Mouse (Mus musculus) neural tube, embryonic 15.5 days (tissue): ENCODE data around the gene Ndufaf4. TPM values are rescaled to one million over a fixed set of nuclear protein-coding genes. Genes with fewer than 3 reads are reported as not detected.
"Not testable (repeated sequence)": the region's sequence is repeated elsewhere in the genome, so short reads cannot be mapped to it uniquely, and the experiment has no call there.

Source experiments
- ATAC-seq: fragments of 200-750 bp; cut with Nextera tagmentation; 2 replicates; pipeline ENCODE4 v1.8.0; 2017; ENCODE audit warnings: mild to moderate bottlenecking, moderate TSS enrichment, moderate library complexity; ENCODE audit not compliant: low FRiP score
- H3K27ac ChIP-seq: fragments of 300-500 bp; sonication (generic); replicated peaks from 2 replicates; pipeline ENCODE4 v1.5.1; 2015; ENCODE audit warnings: mild to moderate bottlenecking, inconsistent platforms
- H3K27me3 ChIP-seq: fragments of 300-500 bp; sonication (generic); replicated peaks from 2 replicates; pipeline ENCODE4 v1.6.1; 2015; ENCODE audit warnings: inconsistent platforms
- H3K36me3 ChIP-seq: fragments of 300-500 bp; sonication (generic); 2 replicates; pipeline ENCODE4 v1.6.1; 2015; ENCODE audit warnings: inconsistent platforms
- H3K4me1 ChIP-seq: fragments of 300-500 bp; sonication (generic); 2 replicates; pipeline ENCODE4 v1.6.1; 2015; ENCODE audit warnings: inconsistent platforms
- H3K4me2 ChIP-seq: fragments of 300-500 bp; sonication (generic); 2 replicates; pipeline ENCODE4 v1.6.1; 2015; ENCODE audit warnings: inconsistent platforms, mild to moderate bottlenecking, moderate library complexity
- H3K4me3 ChIP-seq: fragments of 300-500 bp; sonication (generic); replicated peaks from 2 replicates; pipeline ENCODE4 v1.5.1; 2015; ENCODE audit warnings: mild to moderate bottlenecking, inconsistent platforms
- H3K9ac ChIP-seq: fragments of 300-500 bp; sonication (generic); replicated peaks from 2 replicates; pipeline ENCODE4 v1.6.1; 2015; ENCODE audit warnings: mild to moderate bottlenecking, inconsistent platforms
- H3K9me3 ChIP-seq: fragments of 300-500 bp; sonication (generic); replicated peaks from 2 replicates; pipeline ENCODE4 v1.6.1; 2016; ENCODE audit warnings: inconsistent platforms
- WGBS: fragments of 180-500 bp; shearing (Covaris S2); methylation state at CpG from one replicate; pipeline ENCODE4 v1.1.7; 2015; ENCODE audit warnings: mixed read lengths; 5-methylcytosine and 5-hydroxymethylcytosine counted together
- polyA plus RNA-seq: library from polyadenylated mRNA; unstranded; fragments of >200 nt; fragmentation: Nextera tagmentation; extraction: Ambion mirVana; gene quantifications from 2 replicates; pipeline ENCODE4 v1.2.1, GENCODE M21; 2015

Gene Ndufaf4
- polyA plus RNA-seq, result 65.7 and 69.7 TPM in 2 replicates

DNA sequence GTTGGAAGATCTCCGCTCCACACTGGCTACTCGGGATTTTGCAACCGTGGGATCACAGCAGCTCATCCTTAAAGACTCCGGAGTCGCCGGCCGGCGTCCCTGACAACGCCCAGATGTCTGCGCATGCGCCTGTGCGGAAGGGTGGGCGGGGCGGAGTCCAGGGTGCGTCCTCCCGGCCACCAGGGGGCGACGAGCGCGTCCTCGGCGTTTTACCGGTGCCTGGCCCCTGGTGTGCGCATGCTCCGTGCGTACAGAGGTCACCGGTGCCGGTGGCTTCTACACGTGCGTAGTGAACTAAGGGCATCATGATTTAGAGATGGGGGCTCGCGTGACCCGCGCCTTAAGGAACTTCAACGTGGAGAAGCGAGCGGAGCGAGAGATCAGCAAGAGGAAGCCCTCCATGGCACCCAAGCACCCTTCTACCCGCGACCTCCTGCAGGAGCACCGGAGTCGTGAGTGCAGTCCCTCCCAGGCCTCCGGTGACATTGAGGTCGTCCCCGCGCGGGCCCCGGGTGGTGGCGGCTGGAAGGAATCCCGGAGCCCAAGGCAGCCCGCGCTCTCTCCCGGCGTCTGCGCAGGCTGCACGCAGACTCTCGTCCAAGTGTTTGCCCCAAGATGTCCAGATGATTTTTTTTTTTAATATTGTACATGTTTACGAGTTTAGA lies at the start of gene Ndufaf4:
TSS of gene Ndufaf4 (plus strand) at position 233 of the 665 bp plus-strand sequence.
- ATAC-seq, result peak; percentile 98

DNA sequence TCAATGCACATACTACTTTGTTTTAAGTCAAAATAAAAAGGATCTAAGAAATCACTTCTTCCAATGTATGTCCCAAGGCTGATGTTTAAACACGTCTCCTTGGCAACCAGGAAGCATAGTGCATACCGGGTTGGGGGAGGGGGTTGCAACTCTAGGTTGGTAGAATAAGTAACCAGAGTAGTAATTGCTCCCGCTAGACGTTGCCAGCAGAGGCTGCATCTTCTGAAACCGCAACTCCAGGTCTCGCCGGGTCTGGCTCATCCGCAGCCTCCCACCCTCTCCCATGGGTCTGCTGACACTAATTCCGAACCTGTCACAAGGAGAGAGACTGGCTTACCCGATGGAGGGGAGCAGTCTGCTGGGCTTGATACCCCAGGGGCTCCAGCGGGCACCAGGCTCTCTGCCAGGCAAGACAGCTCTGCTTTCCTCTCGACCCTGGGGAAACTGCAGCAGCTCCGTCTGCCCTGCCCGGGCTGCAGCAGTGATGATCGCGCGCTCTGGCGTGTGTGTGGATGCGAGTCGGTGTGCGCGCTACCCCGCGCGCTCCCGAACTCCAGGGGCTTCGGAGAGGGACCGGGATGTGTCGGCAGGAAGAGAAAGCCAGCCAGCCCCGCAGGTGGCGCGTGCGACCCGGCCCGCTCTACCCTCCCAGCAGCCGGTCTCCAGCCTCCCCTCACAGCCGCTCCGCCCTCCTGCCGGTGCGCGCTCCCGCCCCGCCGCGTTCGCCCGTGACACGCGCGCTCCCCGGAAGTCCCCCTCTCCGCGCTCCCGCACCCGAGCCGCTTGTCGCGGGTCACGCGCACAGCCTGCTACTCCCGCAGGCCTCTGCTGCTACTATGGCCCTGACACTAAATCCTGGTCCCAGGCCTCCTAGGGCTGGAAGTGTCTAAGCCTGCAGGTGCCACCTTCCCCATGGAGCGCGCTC lies 47.2 kb upstream of the Ndufaf4 start, which contains the start of gene Klhl32:
TSS of gene Klhl32 (minus strand) at position 724 of the 925 bp plus-strand sequence.
- peaks cover 23% of the 10 kb centered on the region for H3K4me1 ChIP-seq
- H3K9me3 ChIP-seq, result no peaks in the 10 kb centered on the region
- no peaks in the 10 kb centered on the region for H3K36me3 ChIP-seq
- H3K27me3 ChIP-seq, result no peaks in the 10 kb centered on the region
- ATAC-seq, result peak; percentile 94
- peak within 1 kb of the TSS; percentile 88 for H3K4me3 ChIP-seq
- peak within 1 kb of the TSS; percentile 80 for H3K9ac ChIP-seq
- peak within 1 kb of the TSS; percentile 74 for H3K4me2 ChIP-seq
- under 1% methylated on average over 58 of the region's 63 CpGs for WGBS
- peak within 1 kb of the TSS; percentile 96 for H3K27ac ChIP-seq

More for the DNA sequence above, at the start of gene Ndufaf4:
- Histone ChIP-seq H3K4me2 (peak within 1 kb of the TSS; percentile 80), H3K9ac (peak within 1 kb of the TSS; percentile 81), H3K27ac (peak within 1 kb of the TSS; percentile 72), H3K4me1 (peaks cover 12% of the 10 kb centered on the region), H3K36me3 (peaks cover 20% of the 10 kb centered on the region; the same call in 1 of the 2 replicates), H3K27me3 (no peaks in the 10 kb centered on the region), H3K4me3 (peak within 1 kb of the TSS; percentile 89), H3K9me3 (no peaks in the 10 kb centered on the region)
- under 1% methylated on average over 58 of the region's 58 CpGs for WGBS

DNA sequence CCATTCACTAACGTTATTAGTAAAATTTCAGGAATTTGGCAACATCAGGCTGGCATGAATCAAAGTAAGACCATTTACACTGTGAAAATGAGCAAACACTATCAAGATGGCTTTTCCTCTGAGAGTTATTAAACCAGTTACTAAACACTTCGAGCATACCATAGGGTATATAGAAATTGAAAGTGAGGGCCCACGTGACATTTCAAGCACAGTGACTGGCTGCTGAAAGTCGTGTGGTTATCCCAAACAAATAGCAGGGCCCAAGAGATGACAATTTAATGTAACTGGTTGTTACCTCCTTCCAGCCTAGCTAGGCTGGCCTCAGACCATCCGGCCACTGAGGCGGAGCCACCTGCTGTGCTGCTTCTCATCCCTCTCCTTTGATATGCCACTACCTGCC lies 32.2 kb upstream of the Ndufaf4 start:
- WGBS, result 41% methylated on average over 6 of the region's 6 CpGs
- H3K4me1 ChIP-seq, result no peaks in the 10 kb centered on the region
- no peak for ATAC-seq

DNA sequence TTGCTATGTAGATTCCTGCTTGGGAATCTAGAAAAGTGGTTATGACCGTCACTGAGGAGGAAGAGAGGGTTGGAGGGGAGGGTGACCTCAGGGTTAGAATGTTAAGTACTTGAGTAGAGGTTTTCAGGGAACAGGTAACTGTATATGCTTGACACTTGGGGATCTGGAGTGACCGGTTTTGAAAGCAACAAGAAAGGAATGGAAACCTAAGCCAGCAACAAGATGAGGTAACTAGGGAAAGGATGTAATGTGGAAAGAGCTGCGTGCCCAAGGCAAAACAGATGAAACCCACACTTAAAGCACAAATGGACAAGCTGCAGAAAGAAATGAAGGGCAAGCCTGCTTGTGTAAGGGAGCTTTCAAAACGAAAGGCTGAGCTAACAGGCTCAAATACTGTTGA lies 28.7 kb upstream of the Ndufaf4 start:
- Histone ChIP-seq H3K9me3 (no peaks in the 10 kb centered on the region), H3K4me1 (no peaks in the 10 kb centered on the region), H3K4me2 (no peak overlapping the region), H3K27me3 (no peaks in the 10 kb centered on the region), H3K9ac (no peak overlapping the region), H3K27ac (no peak overlapping the region), H3K4me3 (no peak overlapping the region), H3K36me3 (no peaks in the 10 kb centered on the region)
- no peak for ATAC-seq
- WGBS, result 82% methylated on average over 4 of the region's 4 CpGs

More for the DNA sequence above, 32.2 kb upstream of the Ndufaf4 start:
- Histone ChIP-seq H3K27me3 (no peaks in the 10 kb centered on the region), H3K4me3 (no peak overlapping the region), H3K27ac (no peak overlapping the region), H3K9ac (no peak overlapping the region), H3K9me3 (no peaks in the 10 kb centered on the region), H3K4me2 (no peak overlapping the region), H3K36me3 (no peaks in the 10 kb centered on the region)

DNA sequence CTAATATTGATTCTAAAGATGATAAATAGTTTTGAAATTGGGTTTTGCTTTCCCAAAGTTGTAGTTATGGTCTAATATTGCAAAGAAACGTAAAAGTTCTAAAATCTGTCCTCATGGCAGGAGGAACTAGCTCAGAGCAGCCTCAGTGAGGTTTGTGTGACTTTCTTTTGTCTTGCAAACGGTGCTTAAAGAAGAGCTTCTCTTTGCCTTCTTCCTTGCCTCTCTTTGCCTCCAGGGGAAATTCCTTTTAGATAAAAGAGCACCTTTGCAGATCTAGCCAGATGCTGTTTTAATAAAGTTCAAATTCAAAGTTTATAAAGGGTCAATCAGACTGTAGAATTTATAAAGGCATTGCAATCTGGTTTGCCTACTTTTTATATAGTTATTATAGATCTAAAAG lies 8.5 kb upstream of the Ndufaf4 start:
- WGBS, result 46% methylated on average over 2 of the region's 2 CpGs

DNA sequence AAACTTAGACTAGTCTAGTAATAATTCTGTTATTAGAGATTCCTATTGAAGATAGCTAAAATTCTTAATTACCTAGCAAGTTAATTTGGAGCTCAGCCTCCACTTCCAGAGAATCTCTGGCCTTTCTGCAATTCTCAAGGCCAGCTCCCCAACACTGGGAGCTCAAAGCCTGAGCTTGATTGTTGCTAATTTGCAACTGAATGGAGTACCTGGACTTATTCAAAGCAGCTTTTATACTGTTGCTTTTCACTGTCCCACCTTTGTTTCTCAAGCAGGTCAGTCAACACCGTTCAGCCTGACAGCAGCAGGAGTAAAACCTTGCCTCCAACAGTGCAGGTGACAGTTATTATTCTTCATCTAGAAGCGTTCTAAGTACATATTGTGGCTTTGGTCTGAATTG lies 5.6 kb upstream of the Ndufaf4 start:
- not testable (repeated sequence) for H3K27me3 ChIP-seq, H3K9ac ChIP-seq, H3K4me1 ChIP-seq, ATAC-seq, H3K4me3 ChIP-seq, H3K36me3 ChIP-seq, H3K27ac ChIP-seq, H3K4me2 ChIP-seq, H3K9me3 ChIP-seq
- WGBS, result 61% methylated on average over 2 of the region's 2 CpGs

More for the DNA sequence above, 8.5 kb upstream of the Ndufaf4 start:
- H3K27ac ChIP-seq, H3K27me3 ChIP-seq, H3K4me1 ChIP-seq, H3K9ac ChIP-seq, H3K36me3 ChIP-seq, ATAC-seq, H3K4me3 ChIP-seq, H3K9me3 ChIP-seq, H3K4me2 ChIP-seq: not testable (repeated sequence)

DNA sequence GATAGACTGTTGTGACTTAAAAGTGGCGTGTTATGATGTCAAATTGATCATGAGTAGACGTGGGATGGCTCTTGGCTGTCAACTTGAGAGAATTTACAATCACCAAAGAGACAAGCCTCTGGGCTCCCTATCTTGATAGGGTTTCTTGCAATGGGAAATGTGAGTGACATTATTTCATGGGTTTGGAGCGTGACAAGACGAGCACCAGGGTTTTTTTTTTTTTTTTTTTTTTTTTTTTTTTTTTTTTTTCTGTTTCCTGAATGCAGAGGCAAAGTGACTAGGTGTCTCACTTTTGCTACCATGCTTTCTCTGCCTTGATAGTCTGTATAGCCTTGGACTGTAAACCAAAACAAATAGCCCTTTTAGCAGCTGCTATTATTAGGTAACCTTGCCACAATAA lies 3.3 kb upstream of the Ndufaf4 start:
- no peak overlapping the region for H3K27ac ChIP-seq
- no peak overlapping the region for H3K4me3 ChIP-seq
- H3K9ac ChIP-seq, result no peak overlapping the region
- H3K27me3 ChIP-seq, result no peaks in the 10 kb centered on the region
- no peaks in the 10 kb centered on the region for H3K9me3 ChIP-seq
- ATAC-seq, result no peak
- no peak overlapping the region for H3K4me2 ChIP-seq
- peaks cover 12% of the 10 kb centered on the region for H3K4me1 ChIP-seq
- 87% methylated on average over 4 of the region's 4 CpGs for WGBS
- H3K36me3 ChIP-seq, result no peaks in the 10 kb centered on the region

DNA sequence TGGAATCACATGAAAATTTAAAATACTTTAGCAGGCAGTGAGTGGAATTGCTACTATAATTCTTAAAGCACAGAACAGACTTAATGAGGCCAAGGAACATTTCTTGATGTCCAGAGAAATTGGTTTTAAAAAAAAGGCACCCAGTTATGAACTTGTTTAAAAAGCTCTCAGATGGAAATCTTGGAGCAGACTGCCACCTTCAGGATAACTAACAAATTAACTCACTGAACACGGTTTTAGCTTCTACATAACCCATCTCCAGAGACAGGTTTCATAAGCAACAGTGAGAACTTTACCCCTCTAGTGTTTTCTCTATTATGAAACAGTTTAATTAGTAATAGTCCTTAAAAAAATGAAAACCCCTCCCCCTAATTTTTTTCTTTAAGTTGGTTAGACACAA lies 1.1 kb upstream of the Ndufaf4 start:
- no peaks in the 10 kb centered on the region for H3K9me3 ChIP-seq
- 2% methylated on average over 1 of the region's 1 CpGs for WGBS
- no peaks in the 10 kb centered on the region for H3K27me3 ChIP-seq
- no peak overlapping the region for H3K9ac ChIP-seq
- H3K27ac ChIP-seq, result no peak overlapping the region
- peaks cover 12% of the 10 kb centered on the region for H3K4me1 ChIP-seq
- peaks cover 12% of the 10 kb centered on the region; the same call in 1 of the 2 replicates for H3K36me3 ChIP-seq
- ATAC-seq, result peak; percentile 40; the same call in 1 of the 2 replicates
- H3K4me3 ChIP-seq, result no peak overlapping the region
- peak overlapping the region; percentile 80 for H3K4me2 ChIP-seq

DNA sequence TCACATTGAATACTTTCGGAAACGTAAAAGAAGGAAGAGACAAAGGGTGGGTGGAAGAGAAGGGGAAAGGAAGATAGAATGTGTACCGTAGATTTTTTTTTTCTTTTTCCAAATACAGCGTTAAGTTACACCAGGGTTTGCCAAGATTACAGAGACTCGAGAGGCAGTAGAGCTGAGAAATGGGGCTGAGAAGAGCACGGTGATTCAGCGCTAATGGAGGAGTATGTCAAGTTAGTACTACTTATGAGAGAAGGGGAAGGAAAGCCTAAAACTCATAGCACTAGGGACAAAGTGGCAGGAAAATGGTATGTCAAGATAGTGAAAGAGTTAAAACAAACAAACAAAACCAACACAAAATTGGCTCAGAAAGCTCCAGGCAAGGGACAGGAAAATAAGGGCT lies 532 bp upstream of the Ndufaf4 start:
- H3K9me3 ChIP-seq, result no peaks in the 10 kb centered on the region
- no peak overlapping the region; the same call in 1 of the 2 replicates for H3K27ac ChIP-seq
- H3K4me1 ChIP-seq, result peaks cover 12% of the 10 kb centered on the region
- peaks cover 15% of the 10 kb centered on the region; the same call in 1 of the 2 replicates for H3K36me3 ChIP-seq
- peak overlapping the region; percentile 89 for H3K4me3 ChIP-seq
- H3K9ac ChIP-seq, result peak overlapping the region; percentile 54
- no peaks in the 10 kb centered on the region for H3K27me3 ChIP-seq
- ATAC-seq, result peak; percentile 71
- peak overlapping the region; percentile 80 for H3K4me2 ChIP-seq
- WGBS, result 17% methylated on average over 7 of the region's 7 CpGs

DNA sequence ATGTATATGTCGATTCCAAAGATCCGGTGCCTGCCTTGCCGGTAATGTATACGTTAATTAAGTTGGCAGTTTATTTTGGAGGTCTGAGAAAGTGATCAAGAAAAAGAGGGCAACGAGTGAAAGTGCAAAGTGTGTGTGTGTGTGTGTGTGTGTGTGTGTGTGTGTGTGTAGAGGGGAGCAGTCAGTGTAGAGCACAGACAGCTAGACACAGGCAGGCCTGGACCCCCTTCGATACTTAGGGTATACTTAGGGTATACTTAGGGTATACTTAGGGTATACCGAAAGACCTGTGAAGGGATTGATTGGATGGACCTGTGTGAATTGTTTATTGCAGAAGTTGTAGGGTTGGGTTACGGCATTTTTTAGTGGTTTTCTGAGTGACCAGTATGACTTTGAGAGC lies 753 bp downstream of the Ndufaf4 start:
- peak overlapping the region; percentile 81 for H3K9ac ChIP-seq
- peaks cover 26% of the 10 kb centered on the region for H3K36me3 ChIP-seq
- peak overlapping the region; percentile 89 for H3K4me3 ChIP-seq
- no peaks in the 10 kb centered on the region for H3K27me3 ChIP-seq
- H3K27ac ChIP-seq, result no peak overlapping the region
- peak overlapping the region; percentile 80 for H3K4me2 ChIP-seq
- 18% methylated on average over 8 of the region's 8 CpGs for WGBS
- H3K4me1 ChIP-seq, result peaks cover 12% of the 10 kb centered on the region
- no peaks in the 10 kb centered on the region for H3K9me3 ChIP-seq
- peak; percentile 30; the same call in 1 of the 2 replicates for ATAC-seq

DNA sequence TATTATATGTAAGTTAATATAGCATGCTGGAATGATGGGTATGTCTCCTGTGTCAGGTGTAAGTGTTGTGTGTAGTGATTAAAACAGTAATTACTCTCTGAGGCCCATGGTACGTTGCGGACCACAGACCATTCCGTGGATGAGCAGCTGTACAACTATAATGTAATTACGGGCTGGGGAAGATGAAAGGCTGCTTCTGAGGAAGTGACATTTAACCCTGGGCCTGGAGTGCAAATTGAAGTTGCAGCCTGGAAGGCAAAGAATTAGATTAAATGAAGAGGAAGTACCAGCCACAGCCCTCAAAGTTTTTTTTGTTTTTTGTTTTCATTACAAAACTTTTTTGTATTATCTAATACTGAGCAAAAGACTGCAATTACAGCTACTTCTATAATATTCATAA lies 1.3 kb downstream of the Ndufaf4 start:
- Histone ChIP-seq H3K9me3 (no peaks in the 10 kb centered on the region), H3K4me3 (peak overlapping the region; percentile 89), H3K36me3 (peaks cover 26% of the 10 kb centered on the region), H3K9ac (no peak overlapping the region), H3K27me3 (no peaks in the 10 kb centered on the region), H3K4me2 (peak overlapping the region; percentile 80), H3K4me1 (peaks cover 12% of the 10 kb centered on the region), H3K27ac (no peak overlapping the region)
- WGBS, result 11% methylated on average over 4 of the region's 4 CpGs
- ATAC-seq, result no peak
